Mouse (Mus musculus) liver, adult 2 months (tissue): ENCODE measurements around the gene Prss2.

Experiments used
- CTCF ChIP-seq: fragments of 200-500 bp; IDR thresholded peaks from 2 replicates; pipeline ENCODE4 v1.5.1; 2011; ENCODE audit warnings: low read depth, low read length, control low read depth
- POLR2A ChIP-seq: fragments of 200-500 bp; IDR thresholded peaks from 2 replicates; pipeline ENCODE4 v1.6.1; 2011; ENCODE audit warnings: low read length, control low read depth; ENCODE audit not compliant: insufficient read depth; ENCODE audit errors: extremely low read depth

GRCm38 (mm10) chr6:41543411-41544050, 21.9 kb downstream of the Prss2 start:
- no peak for TF ChIP-seq CTCF
- TF ChIP-seq POLR2A: no peak
